Comparison of ENCODE assay signal across 9 mouse cellular contexts in the genomic region with DNA sequence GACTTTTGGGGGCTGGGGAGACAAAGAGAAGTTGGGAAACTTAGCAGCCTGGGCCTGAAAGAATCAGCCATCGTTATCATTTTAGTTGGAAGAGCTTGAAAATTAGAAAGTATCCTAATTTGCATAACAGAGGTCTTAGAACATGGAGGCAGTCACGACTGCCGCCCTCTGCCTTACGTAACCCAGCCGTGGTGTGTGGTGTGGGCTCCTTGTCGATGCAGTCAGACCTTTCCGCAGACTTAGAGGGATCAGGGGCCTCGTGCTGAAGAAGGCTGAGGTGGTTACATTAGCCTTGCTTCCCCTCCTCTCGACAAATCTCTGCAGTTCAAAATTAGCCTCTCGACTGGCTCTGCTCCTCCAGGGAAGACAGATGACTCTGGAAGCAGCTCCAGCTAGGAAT. TPM values are rescaled to one million over a fixed set of nuclear protein-coding genes. Genes with fewer than 3 reads are reported as not detected.
DNase-seq lines count a peak whose midpoint lies in the region; ATAC-seq lines count a peak whose summit lies in the region.
"Had no signal": no experiment of that assay in that cellular context is flagged by ENCODE, and none has a peak within 500 bp of the region (broad histone marks: within the 10 kb centered on the region; RNA-seq: fewer than 3 reads in every experiment).

No protein-coding gene starts in this region.

- no peak overlapping the region for H3K4me2 ChIP-seq in neural tube, embryonic 13.5 days
- no peak overlapping the region for H3K4me2 ChIP-seq in hindbrain, embryonic 14.5 days (replicated peaks)

- peak; percentile 13 for DNase-seq in embryo, embryonic 10.5 days (ENCODE audit: low spot score)
- DNase-seq in embryo, embryonic 11 days, result no peak
- DNase-seq in neural tube, embryonic 10.5 days (ENCODE audit: extremely low spot score, low spot score), result no peak
- no peak for DNase-seq in hindbrain, embryonic 14.5 days (ENCODE audit: low spot score)
- peak; percentile 66 for DNase-seq in right cerebral cortex, postnatal 25 days
- no peak for DNase-seq in spleen, postnatal 14 days (ENCODE audit: low spot score in 2 of 2)
- no peak for DNase-seq in spleen, postnatal 10 days (ENCODE audit: low spot score in 2 of 2)

- 0 out of 2 replicates have a peak overlapping the region, but pooled peaks have one; percentile 23 for H3K27ac ChIP-seq in neural tube, embryonic 13.5 days (replicated peaks)
- 0 out of 2 replicates have a peak overlapping the region, but pooled peaks have one; percentile 51 for H3K27ac ChIP-seq in hindbrain, embryonic 14.5 days

- H3K36me3 ChIP-seq in neural tube, embryonic 13.5 days, result peaks cover 49% of the 10 kb centered on the region
- H3K36me3 ChIP-seq in hindbrain, embryonic 14.5 days (replicated peaks; ENCODE audit: control insufficient read depth, insufficient read depth), result peaks cover 40% of the 10 kb centered on the region

- peaks cover 11% of the 10 kb centered on the region for H3K4me1 ChIP-seq in neural tube, embryonic 13.5 days (replicated peaks)
- H3K4me1 ChIP-seq in hindbrain, embryonic 14.5 days (replicated peaks; ENCODE audit: control insufficient read depth, insufficient read depth, low read length), result no peaks in the 10 kb centered on the region

- peak; percentile 48; the same call in 1 of the 2 replicates for ATAC-seq in neural tube, embryonic 13.5 days (ENCODE audit: low read depth)
- ATAC-seq in hindbrain, embryonic 14.5 days (ENCODE audit: low FRiP score), result peak; percentile 18; the same call in 1 of the 2 replicates

- no peaks in the 10 kb centered on the region for H3K9me3 ChIP-seq in neural tube, embryonic 13.5 days
- H3K9me3 ChIP-seq in hindbrain, embryonic 14.5 days (ENCODE audit: control insufficient read depth, low read length), result no peaks in the 10 kb centered on the region

- H3K9ac ChIP-seq in neural tube, embryonic 13.5 days, result no peak overlapping the region
- 0 out of 2 replicates have a peak overlapping the region, but pooled peaks have one; percentile 25 for H3K9ac ChIP-seq in hindbrain, embryonic 14.5 days

- WGBS in neural tube, embryonic 13.5 days, result 62% methylated on average over 10 of the region's 10 CpGs
- 53% methylated on average over 10 of the region's 10 CpGs for WGBS in hindbrain, embryonic 14.5 days

- H3K4me3 ChIP-seq in neural tube, embryonic 13.5 days, result no peak overlapping the region
- no peak overlapping the region for H3K4me3 ChIP-seq in hindbrain, embryonic 14.5 days (replicated peaks; ENCODE audit: low read length)

- no peaks in the 10 kb centered on the region for H3K27me3 ChIP-seq in neural tube, embryonic 13.5 days
- H3K27me3 ChIP-seq in hindbrain, embryonic 14.5 days (ENCODE audit: control insufficient read depth, insufficient read depth, low read length), result no peaks in the 10 kb centered on the region

RNA-seq across cellular contexts. Expression of a gene that starts 10.9 kb away (rescaled TPM):
- polyA plus RNA-seq in neural tube, embryonic 13.5 days (2015; fragmentation: Nextera tagmentation; extraction: Ambion mirVana), result 43.2 and 46.8 TPM in 2 replicates
- 43.8 and 47.9 TPM in 2 replicates for polyA plus RNA-seq in hindbrain, embryonic 14.5 days (2014; fragmentation: Nextera tagmentation; extraction: Ambion mirVana)

RNA-seq across cellular contexts. Expression of a gene that starts 37.9 kb away (rescaled TPM):
- polyA plus RNA-seq in neural tube, embryonic 13.5 days (2015; fragmentation: Nextera tagmentation; extraction: Ambion mirVana), result 23.1 and 25.3 TPM in 2 replicates
- polyA plus RNA-seq in hindbrain, embryonic 14.5 days (2014; fragmentation: Nextera tagmentation; extraction: Ambion mirVana), result 45.3 and 46.0 TPM in 2 replicates

RNA-seq across cellular contexts. Expression of a gene that starts 44.3 kb away (rescaled TPM):
- polyA plus RNA-seq in neural tube, embryonic 13.5 days (2015; fragmentation: Nextera tagmentation; extraction: Ambion mirVana), result 4.0 and 4.1 TPM in 2 replicates
- polyA plus RNA-seq in hindbrain, embryonic 14.5 days (2014; fragmentation: Nextera tagmentation; extraction: Ambion mirVana), result 5.5 and 7.6 TPM in 2 replicates
- polyA plus RNA-seq: thymus, postnatal 0 days had no signal

Comparison
In these comparisons a context has a peak if more than half of its experiments do, and no peak if none do; other contexts are left out.
1. DNase-seq: peak in embryo, embryonic 10.5 days (single experiment) and right cerebral cortex, postnatal 25 days (single experiment); none in embryo, embryonic 11 days (single experiment), neural tube, embryonic 10.5 days (single experiment), hindbrain, embryonic 14.5 days (single experiment), spleen, postnatal 14 days (0 of 2) and spleen, postnatal 10 days (0 of 2).